Mouse (Mus musculus) naive thymus-derived CD4-positive, alpha-beta T cell, adult 5 months (primary cell): ENCODE measurements around the gene Wfs1. TPM values are rescaled to one million over a fixed set of nuclear protein-coding genes. Genes with fewer than 3 reads are reported as not detected.

Experiments used
- polyA plus RNA-seq: library from polyadenylated mRNA; unstranded; fragments of 100-300 nt; shearing (Covaris generic); gene quantifications from one replicate; pipeline ENCODE4 v1.2.1, GENCODE M21; 2017

Gene Wfs1
- 1.9 TPM for polyA plus RNA-seq

GRCm38 (mm10) chr5:36988781-36989624, at the start of gene Wfs1:
Gene Wfs1, minus strand, starts transcription at chr5:36989205.

Other genes starting within 250 kb of the Wfs1 start
- 29.5 TPM for gene Bloc1s4, start 240.6 kb downstream of the Wfs1 start, polyA plus RNA-seq
- 243 TPM for gene Mrfap1, start 192.4 kb downstream of the Wfs1 start, polyA plus RNA-seq
- 8.4 TPM for gene Man2b2, start 158.6 kb downstream of the Wfs1 start, polyA plus RNA-seq
- not detected for gene Ppp2r2c, start 120.7 kb downstream of the Wfs1 start, polyA plus RNA-seq
- gene Gm1043, start 96.2 kb upstream of the Wfs1 start, polyA plus RNA-seq, result 2.6 TPM